Mouse (Mus musculus): Measurements from ENCODE around the gene Lgi2. TPM values are rescaled to one million over a fixed set of nuclear protein-coding genes. Genes with fewer than 3 reads are reported as not detected.

The Lgi2 gene
- total RNA-seq (2023) = not detected

GRCm38 (mm10) chr5:52565813-52566531 is at the start of gene Lgi2:
Gene Lgi2 (minus strand): TSS chr5:52566462.

Other genes with a start within 250 kb of the Lgi2 start
- not detected for gene Sod3, start 202.7 kb downstream of the Lgi2 start, total RNA-seq (2023)
- not detected for gene Ccdc149, start 94.9 kb downstream of the Lgi2 start, total RNA-seq (2023)
- 10 to 100 TPM; 14.4 to 15.3 TPM for gene Sepsecs, start 103.2 kb upstream of the Lgi2 start, total RNA-seq (2023)
- gene Pi4k2b, start 175.1 kb upstream of the Lgi2 start, total RNA-seq (2023) = 10 to 100 TPM; 13.2 to 13.8 TPM
- gene Zcchc4, start 208.9 kb upstream of the Lgi2 start, total RNA-seq (2023) = 10 to 100 TPM; 15.8 to 18.6 TPM